Mouse (Mus musculus) monocyte, adult 59 days (primary cell): ENCODE data around the gene Syde1. TPM values are rescaled to one million over a fixed set of nuclear protein-coding genes. Genes with fewer than 3 reads are reported as not detected.

Experiments
- total RNA-seq, 2 experiments: library from RNA; stranded (reverse); gene quantifications; one replicate each; pipeline ENCODE4 v1.2.4; 2023

Gene Syde1
- under 1 TPM; 0.21 to 0.34 TPM for total RNA-seq

DNA sequence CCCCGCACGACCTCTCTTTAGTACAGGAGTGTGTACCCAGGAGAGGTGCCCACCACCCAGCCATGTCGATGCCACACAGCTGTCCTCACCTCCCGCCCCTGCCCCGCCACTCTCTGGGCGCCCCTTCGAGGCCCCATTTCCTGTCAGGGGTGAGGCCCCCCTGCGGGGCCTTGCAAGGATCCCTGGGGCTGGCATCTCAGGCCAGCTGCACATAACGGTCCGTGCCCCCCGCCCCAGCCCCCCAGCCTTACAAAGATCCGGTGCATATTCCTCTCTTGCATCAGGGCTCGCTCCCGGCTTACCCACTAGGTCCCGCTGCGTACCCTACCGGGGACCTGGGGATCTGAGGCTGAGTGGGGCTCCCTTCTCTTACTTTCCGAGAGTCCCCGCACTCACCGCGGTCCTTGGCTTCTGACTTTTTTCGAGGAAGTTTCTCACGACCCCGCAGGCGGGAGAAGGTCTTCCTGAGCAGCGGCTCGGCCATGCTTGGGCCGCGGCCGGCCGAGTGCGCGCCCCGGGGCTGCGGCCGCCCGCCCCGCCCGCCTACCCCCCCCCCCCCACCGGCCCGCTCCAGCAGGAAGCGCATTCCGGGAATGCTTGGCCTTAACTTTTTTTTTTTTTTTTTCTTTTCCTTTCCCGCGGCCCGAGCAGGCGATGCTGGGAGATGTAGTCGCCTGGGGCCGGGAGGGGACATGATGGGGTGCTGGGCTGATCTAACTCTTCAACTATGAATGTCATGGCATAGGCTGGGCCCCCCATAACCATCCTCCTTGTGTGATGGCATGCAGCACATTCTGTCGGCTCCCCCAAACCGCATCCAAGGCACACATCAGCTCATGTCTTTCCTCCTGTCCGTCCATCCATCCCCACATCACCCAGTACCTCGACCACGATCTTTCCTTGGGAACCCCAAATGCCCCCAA is at the start of gene Syde1:
Gene Syde1, minus strand, starts transcription at position 559 of the 923 bp plus-strand sequence.

DNA sequence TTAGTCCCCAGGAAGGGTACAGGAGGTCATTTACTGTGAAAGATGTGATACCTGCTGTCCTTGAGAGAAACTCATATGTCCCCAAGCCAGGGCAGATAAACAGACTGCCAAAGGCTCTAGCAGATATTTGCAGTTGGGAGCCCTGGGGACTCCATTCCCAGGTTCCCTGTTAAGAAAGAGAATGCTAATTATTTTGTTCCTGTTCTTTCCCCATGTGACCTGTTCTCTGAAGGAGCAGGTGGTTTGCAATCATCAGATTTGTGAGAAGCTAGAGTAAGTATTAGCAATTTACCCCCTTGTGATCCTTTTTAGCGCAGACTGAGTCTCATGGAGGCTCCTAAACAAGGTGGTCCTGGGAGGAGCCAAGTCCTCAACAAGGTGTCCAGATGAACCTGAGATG is 26.2 kb upstream of the Syde1 start, which contains the start of gene Olfr1357:
Gene Olfr1357, minus strand, starts transcription at position 101 of the 400 bp plus-strand sequence.

DNA sequence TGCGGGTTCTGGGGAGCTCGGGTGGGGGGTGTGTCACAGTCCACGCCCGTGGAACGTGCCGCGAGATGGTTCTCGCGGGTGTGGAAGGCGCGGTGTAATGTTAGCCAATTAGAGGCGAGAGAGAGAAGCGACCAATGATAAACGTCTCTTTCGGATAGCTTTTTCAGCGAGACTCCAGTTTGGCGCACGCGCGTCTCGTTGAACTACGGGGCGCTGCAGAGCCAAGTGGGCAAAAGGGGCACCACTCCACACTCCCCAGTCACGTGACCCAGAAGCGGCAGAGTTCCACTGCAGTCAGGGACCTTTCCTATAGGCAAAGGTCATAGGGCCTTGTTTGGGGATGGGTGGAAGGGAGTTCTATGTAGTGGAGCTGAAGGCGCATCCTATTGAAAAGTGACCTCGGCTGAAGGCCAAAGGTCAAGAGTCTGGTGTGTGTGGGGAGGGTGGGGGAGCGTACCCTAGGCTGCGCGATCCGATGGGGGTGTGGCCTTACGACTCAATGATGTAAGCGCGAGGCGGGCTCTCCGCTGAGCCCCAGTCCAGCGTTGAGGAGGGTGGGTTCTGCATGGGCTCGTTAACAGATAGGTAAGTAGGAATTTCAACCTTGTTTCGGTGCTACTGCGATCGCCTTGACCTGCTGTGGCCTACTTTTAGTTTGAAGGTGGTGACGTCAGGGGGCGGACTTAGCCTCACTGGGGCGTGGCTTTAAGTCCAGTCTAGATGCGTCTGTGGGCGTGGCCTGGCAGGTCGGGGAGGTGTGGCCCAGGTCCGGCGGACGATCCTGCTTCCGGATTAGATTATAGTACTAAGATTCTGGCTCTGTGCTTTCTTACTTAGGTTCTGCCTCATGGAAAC is 17.3 kb downstream of the Syde1 start, which contains the start of gene Ilvbl:
Gene Ilvbl, plus strand, starts transcription at position 97 of the 855 bp plus-strand sequence.

Other genes with a start within 250 kb of the Syde1 start
- 10 to 100 TPM; 35.1 to 45.0 TPM for gene Agpat3, start 239.5 kb downstream of the Syde1 start, total RNA-seq
- 100 to 1,000 TPM; 175 to 190 TPM for gene Rrp1, start 178.9 kb downstream of the Syde1 start, total RNA-seq
- gene Cstb, start 166.3 kb downstream of the Syde1 start, total RNA-seq, result 100 to 1,000 TPM; 135 to 153 TPM
- gene Pdxk, start 127.0 kb downstream of the Syde1 start, total RNA-seq, result 10 to 100 TPM; 43.1 to 50.5 TPM
- gene Olfr1358, start 74.5 kb downstream of the Syde1 start, total RNA-seq, result not detected
- gene Ilvbl, start 17.6 kb downstream of the Syde1 start, total RNA-seq, result 10 to 100 TPM; 49.2 to 61.4 TPM
- not detected for gene Olfr1357, start 26.1 kb upstream of the Syde1 start, total RNA-seq
- not detected for gene Casp14, start 126.3 kb upstream of the Syde1 start, total RNA-seq
- not detected for gene Ccdc105, start 161.1 kb upstream of the Syde1 start, total RNA-seq
- not detected for gene Slc1a6, start 188.5 kb upstream of the Syde1 start, total RNA-seq